Comparison of ENCODE assay signal across 8 mouse cellular contexts in genomic region chr11:114851608-114852310, GRCm38 (mm10). TPM values are rescaled to one million over a fixed set of nuclear protein-coding genes. Genes with fewer than 3 reads are reported as not detected.
A peak's percentile ranks its signal among the peaks of the same experiment; 100 is the strongest.
DNase-seq lines count a peak whose midpoint lies in the region; ATAC-seq and TF ChIP-seq lines count a peak whose summit lies in the region.

No protein-coding gene starts in this region.

- H3K36me3 ChIP-seq in intestine, embryonic 15.5 days: no peaks in the 10 kb centered on the region
- H3K36me3 ChIP-seq in liver, embryonic 12.5 days: no peaks in the 10 kb centered on the region
- H3K36me3 ChIP-seq in midbrain, embryonic 16.5 days (ENCODE audit: control insufficient read depth, insufficient read depth, low read length): no peaks in the 10 kb centered on the region

- peak in 1 of 2 experiments; percentile 20 for DNase-seq in left cerebral cortex, adult 2 months (ENCODE audit: extremely low spot score in 1 of 2, low spot score in 2 of 2)
- no peak for DNase-seq in left cerebral cortex, adult 11 months (ENCODE audit: low spot score)
- DNase-seq in embryo, embryonic 10 days (ENCODE audit: low spot score): peak; percentile 75
- DNase-seq in gastrocnemius, postnatal 4 days (ENCODE audit: low spot score in 2 of 2): peak; percentile 55 to 76
- peak; percentile 72 for DNase-seq in urinary bladder, postnatal 14 days (ENCODE audit: low spot score)

- peak overlapping the region; percentile 76 for H3K9ac ChIP-seq in intestine, embryonic 15.5 days
- H3K9ac ChIP-seq in liver, embryonic 12.5 days: peak overlapping the region; percentile 59
- H3K9ac ChIP-seq in midbrain, embryonic 16.5 days (ENCODE audit: low read depth, low read length): peak overlapping the region; percentile 66

- no peak for TF ChIP-seq CTCF in left cerebral cortex, adult 2 months (IDR thresholded peaks at IDR 0.05)

- H3K9me3 ChIP-seq in intestine, embryonic 15.5 days: no peaks in the 10 kb centered on the region
- H3K9me3 ChIP-seq in liver, embryonic 12.5 days (replicated peaks): no peaks in the 10 kb centered on the region
- H3K9me3 ChIP-seq in midbrain, embryonic 16.5 days (replicated peaks; ENCODE audit: control insufficient read depth, low read length, poor library complexity, severe bottlenecking): no peaks in the 10 kb centered on the region

- H3K27me3 ChIP-seq in intestine, embryonic 15.5 days (replicated peaks): no peaks in the 10 kb centered on the region
- peaks cover 73% of the 10 kb centered on the region for H3K27me3 ChIP-seq in liver, embryonic 12.5 days (replicated peaks)
- H3K27me3 ChIP-seq in midbrain, embryonic 16.5 days (ENCODE audit: control insufficient read depth, insufficient read depth, low read depth, low read length): peaks cover 44% of the 10 kb centered on the region

- peak overlapping the region; percentile 51 for H3K4me3 ChIP-seq in left cerebral cortex, adult 2 months
- H3K4me3 ChIP-seq in intestine, embryonic 15.5 days (replicated peaks): peak overlapping the region; percentile 78
- H3K4me3 ChIP-seq in liver, embryonic 12.5 days: peak overlapping the region; percentile 57
- H3K4me3 ChIP-seq in midbrain, embryonic 16.5 days (ENCODE audit: low read depth, low read length): peak overlapping the region; percentile 60

- ATAC-seq in intestine, embryonic 15.5 days: peak; percentile 73
- ATAC-seq in liver, embryonic 12.5 days: peak; percentile 43
- peak; percentile 54; the same call in 1 of the 2 replicates for ATAC-seq in midbrain, embryonic 16.5 days

- peaks cover 23% of the 10 kb centered on the region for H3K4me1 ChIP-seq in intestine, embryonic 15.5 days (replicated peaks)
- peaks cover 52% of the 10 kb centered on the region for H3K4me1 ChIP-seq in liver, embryonic 12.5 days
- H3K4me1 ChIP-seq in midbrain, embryonic 16.5 days (ENCODE audit: control insufficient read depth, insufficient read depth, low read length): peaks cover 18% of the 10 kb centered on the region

- under 1% methylated on average over 64 of the region's 65 CpGs for WGBS in intestine, embryonic 15.5 days
- WGBS in liver, embryonic 12.5 days (ENCODE audit: insufficient replicate concordance): 2% methylated on average over 62 of the region's 65 CpGs
- WGBS in midbrain, embryonic 16.5 days: under 1% methylated on average over 52 of the region's 65 CpGs

- peak overlapping the region; percentile 65 for H3K27ac ChIP-seq in left cerebral cortex, adult 2 months
- H3K27ac ChIP-seq in intestine, embryonic 15.5 days: peak overlapping the region; percentile 90
- peak overlapping the region; percentile 73 for H3K27ac ChIP-seq in liver, embryonic 12.5 days
- no peak overlapping the region for H3K27ac ChIP-seq in midbrain, embryonic 16.5 days (ENCODE audit: low read length)

- H3K4me2 ChIP-seq in intestine, embryonic 15.5 days (replicated peaks): peak overlapping the region; percentile 98
- H3K4me2 ChIP-seq in liver, embryonic 12.5 days: peak overlapping the region; percentile 77
- peak overlapping the region; percentile 73 for H3K4me2 ChIP-seq in midbrain, embryonic 16.5 days (ENCODE audit: low read length)

- intact Hi-C loops in left cerebral cortex, adult 2 months (cut with DNase I): loop anchor here (5.0 kb wide), 1 partner anchor 34 kb away; no protein-coding TSS in a partner anchor

RNA-seq across cellular contexts. Expression of gene Gprc5c, which starts 0.8 kb away (rescaled TPM):
- 1 to 10 TPM; 4.0 to 5.4 TPM for total RNA-seq in left cerebral cortex, adult 2 months (2021)
- 10 to 100 TPM; 51.0 to 57.9 TPM for total RNA-seq in gastrocnemius, postnatal 4 days (2021)
- polyA plus RNA-seq in intestine, embryonic 15.5 days (2015; fragmentation: Nextera tagmentation; extraction: Ambion mirVana): 15.5 and 16.0 TPM in 2 replicates
- polyA plus RNA-seq in liver, embryonic 12.5 days (2016; fragmentation: Nextera tagmentation; extraction: Ambion mirVana): 14.3 TPM in 2 replicates
- 5.4 and 7.4 TPM in 2 replicates for polyA plus RNA-seq in midbrain, embryonic 16.5 days (2015; fragmentation: Nextera tagmentation; extraction: Ambion mirVana)

RNA-seq across cellular contexts. Expression of gene Cd300a, which starts 38.1 kb away (rescaled TPM):
- total RNA-seq in left cerebral cortex, adult 2 months (2021): under 1 TPM; 0.56 to 0.84 TPM
- 1 to 10 TPM; 1.3 to 2.0 TPM for total RNA-seq in gastrocnemius, postnatal 4 days (2021)
- polyA plus RNA-seq in intestine, embryonic 15.5 days (2015; fragmentation: Nextera tagmentation; extraction: Ambion mirVana): 1.2 and 2.2 TPM in 2 replicates
- polyA plus RNA-seq in liver, embryonic 12.5 days (2016; fragmentation: Nextera tagmentation; extraction: Ambion mirVana): 3.7 and 4.6 TPM in 2 replicates
- 1.2 and 1.3 TPM in 2 replicates for polyA plus RNA-seq in midbrain, embryonic 16.5 days (2015; fragmentation: Nextera tagmentation; extraction: Ambion mirVana)

RNA-seq across cellular contexts. Expression of gene Gpr142, which starts 53.0 kb away (rescaled TPM):
- not detected for total RNA-seq in left cerebral cortex, adult 2 months (2021)
- not detected for total RNA-seq in gastrocnemius, postnatal 4 days (2021)
- 0.21 and 0.51 TPM in 2 replicates for polyA plus RNA-seq in intestine, embryonic 15.5 days (2015; fragmentation: Nextera tagmentation; extraction: Ambion mirVana)
- not detected in 2 replicates for polyA plus RNA-seq in liver, embryonic 12.5 days (2016; fragmentation: Nextera tagmentation; extraction: Ambion mirVana)
- not detected in 2 replicates for polyA plus RNA-seq in midbrain, embryonic 16.5 days (2015; fragmentation: Nextera tagmentation; extraction: Ambion mirVana)

RNA-seq across cellular contexts. Expression of gene Btbd17, which starts 56.0 kb away (rescaled TPM):
- total RNA-seq in left cerebral cortex, adult 2 months (2021): 10 to 100 TPM; 29.5 to 29.8 TPM
- total RNA-seq in gastrocnemius, postnatal 4 days (2021): 1 to 10 TPM; 3.6 to 4.4 TPM
- 1.4 and 1.5 TPM in 2 replicates for polyA plus RNA-seq in intestine, embryonic 15.5 days (2015; fragmentation: Nextera tagmentation; extraction: Ambion mirVana)
- polyA plus RNA-seq in liver, embryonic 12.5 days (2016; fragmentation: Nextera tagmentation; extraction: Ambion mirVana): not detected in 2 replicates
- 19.6 and 20.6 TPM in 2 replicates for polyA plus RNA-seq in midbrain, embryonic 16.5 days (2015; fragmentation: Nextera tagmentation; extraction: Ambion mirVana)
